Mouse (Mus musculus) hindbrain, embryonic 14.5 days (tissue): ENCODE measurements around the gene Dna2. TPM values are rescaled to one million over a fixed set of nuclear protein-coding genes. Genes with fewer than 3 reads are reported as not detected.

ENCODE experiments used
- ATAC-seq: fragments of 200-750 bp; cut with Nextera tagmentation; 2 replicates; pipeline ENCODE4 v1.8.0; 2017; ENCODE audit warnings: moderate number of reproducible peaks, mild to moderate bottlenecking, moderate TSS enrichment, moderate library complexity; ENCODE audit not compliant: low FRiP score
- DNase-seq: peaks from one replicate; pipeline ENCODE4 v3.0.0-alpha.2; 2015; ENCODE audit warnings: low spot score
- H3K27ac ChIP-seq: fragments of 300-500 bp; sonication (generic); 2 replicates; pipeline ENCODE4 v1.5.1; 2014; ENCODE audit warnings: mild to moderate bottlenecking, moderate library complexity
- H3K27me3 ChIP-seq: fragments of 300-500 bp; sonication (generic); 2 replicates; pipeline ENCODE4 v1.6.1; 2014; ENCODE audit warnings: mild to moderate bottlenecking, low read length, mixed read lengths; ENCODE audit not compliant: control insufficient read depth, insufficient read depth
- H3K36me3 ChIP-seq: fragments of 300-500 bp; sonication (generic); replicated peaks from 2 replicates; pipeline ENCODE4 v1.6.1; 2014; ENCODE audit not compliant: control insufficient read depth, insufficient read depth
- H3K4me1 ChIP-seq: fragments of 300-500 bp; sonication (generic); replicated peaks from 2 replicates; pipeline ENCODE4 v1.6.1; 2014; ENCODE audit warnings: antibody characterized with exemption, low read length, mixed read lengths; ENCODE audit not compliant: control insufficient read depth, insufficient read depth
- H3K4me2 ChIP-seq: fragments of 300-500 bp; sonication (generic); replicated peaks from 2 replicates; pipeline ENCODE4 v1.6.1; 2014; ENCODE audit warnings: mild to moderate bottlenecking, moderate library complexity
- H3K4me3 ChIP-seq: fragments of 300-500 bp; sonication (generic); replicated peaks from 2 replicates; pipeline ENCODE4 v1.5.1; 2014; ENCODE audit warnings: mild to moderate bottlenecking, low read length
- H3K9ac ChIP-seq: fragments of 300-500 bp; sonication (generic); 2 replicates; pipeline ENCODE4 v1.6.1; 2014
- H3K9me3 ChIP-seq: fragments of 300-500 bp; sonication (generic); 2 replicates; pipeline ENCODE4 v1.6.1; 2016; ENCODE audit warnings: low read length; ENCODE audit not compliant: control insufficient read depth
- WGBS: fragments of 180-500 bp; shearing (Covaris S2); extraction: QIAGEN DNeasy Blood & Tissue Kit; methylation state at CpG from one replicate; pipeline ENCODE4 v1.1.7; 2014; 5-methylcytosine and 5-hydroxymethylcytosine counted together
- polyA plus RNA-seq: library from polyadenylated mRNA; unstranded; fragments of >200 nt; fragmentation: Nextera tagmentation; extraction: Ambion mirVana; gene quantifications from 2 replicates; pipeline ENCODE4 v1.2.1, GENCODE M21; 2014

Gene Dna2
- polyA plus RNA-seq, 1 experiment from 2014 or later, result 3.1 TPM

DNA sequence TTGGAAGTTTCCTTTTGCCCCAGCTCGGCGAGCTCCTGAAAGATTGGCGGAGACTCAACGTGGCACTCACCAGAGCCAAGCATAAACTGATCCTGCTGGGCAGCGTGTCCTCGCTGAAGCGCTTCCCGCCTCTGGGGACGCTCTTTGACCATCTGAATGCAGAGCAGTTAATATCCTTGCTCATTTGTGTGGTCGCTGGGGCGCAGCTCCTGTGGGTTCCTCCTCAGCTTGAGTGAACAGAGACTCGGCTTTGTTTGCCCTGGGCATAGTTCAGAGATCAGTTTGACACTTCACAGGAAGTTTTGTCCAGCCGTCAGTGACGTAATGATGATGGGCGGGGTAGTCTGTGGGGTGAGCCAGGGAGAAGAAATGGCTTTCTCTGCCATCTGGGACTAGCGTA lies 25.0 kb downstream of the Dna2 start:
- no peak; the same call in 1 of the 2 replicates for ATAC-seq

DNA sequence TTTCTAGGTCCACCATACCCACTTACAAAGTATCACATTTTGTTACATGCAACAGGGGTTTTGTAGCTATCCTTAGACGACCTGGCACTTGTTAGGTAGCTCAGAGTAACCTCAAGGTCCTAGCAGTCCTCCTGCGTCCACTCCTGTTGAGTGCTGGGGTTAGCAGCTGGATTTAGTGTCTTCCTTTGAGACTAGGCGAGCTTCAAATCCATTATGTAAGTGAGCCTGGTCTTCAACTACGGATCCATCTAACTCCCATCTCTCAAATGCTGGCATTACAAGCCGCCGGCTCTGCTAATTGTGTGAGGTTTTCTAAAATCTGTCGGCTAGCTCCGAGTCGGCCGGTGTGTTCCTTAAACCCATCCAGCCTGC lies 32.8 kb downstream of the Dna2 start:
- 8% methylated on average over 10 of the region's 10 CpGs for WGBS
- no peaks in the 10 kb centered on the region for H3K9me3 ChIP-seq
- peak overlapping the region; percentile 71 for H3K4me3 ChIP-seq
- no peak for DNase-seq
- H3K36me3 ChIP-seq, result peaks cover 22% of the 10 kb centered on the region
- H3K4me2 ChIP-seq, result peak overlapping the region; percentile 59
- H3K27ac ChIP-seq, result peak overlapping the region; percentile 92
- H3K27me3 ChIP-seq, result no peaks in the 10 kb centered on the region
- H3K4me1 ChIP-seq, result peaks cover 11% of the 10 kb centered on the region; the same call in 1 of the 2 replicates
- peak overlapping the region; percentile 80 for H3K9ac ChIP-seq
- ATAC-seq, result peak; percentile 17; the same call in 1 of the 2 replicates

More for the DNA sequence above, 25.0 kb downstream of the Dna2 start:
- WGBS, result 45% methylated on average over 16 of the region's 16 CpGs
- no peak overlapping the region for H3K9ac ChIP-seq
- no peak overlapping the region for H3K4me3 ChIP-seq
- DNase-seq, result no peak
- peaks cover 21% of the 10 kb centered on the region for H3K36me3 ChIP-seq
- H3K27ac ChIP-seq, result no peak overlapping the region
- H3K4me1 ChIP-seq, result no peaks in the 10 kb centered on the region
- H3K4me2 ChIP-seq, result no peak overlapping the region
- no peaks in the 10 kb centered on the region for H3K9me3 ChIP-seq
- H3K27me3 ChIP-seq, result no peaks in the 10 kb centered on the region

DNA sequence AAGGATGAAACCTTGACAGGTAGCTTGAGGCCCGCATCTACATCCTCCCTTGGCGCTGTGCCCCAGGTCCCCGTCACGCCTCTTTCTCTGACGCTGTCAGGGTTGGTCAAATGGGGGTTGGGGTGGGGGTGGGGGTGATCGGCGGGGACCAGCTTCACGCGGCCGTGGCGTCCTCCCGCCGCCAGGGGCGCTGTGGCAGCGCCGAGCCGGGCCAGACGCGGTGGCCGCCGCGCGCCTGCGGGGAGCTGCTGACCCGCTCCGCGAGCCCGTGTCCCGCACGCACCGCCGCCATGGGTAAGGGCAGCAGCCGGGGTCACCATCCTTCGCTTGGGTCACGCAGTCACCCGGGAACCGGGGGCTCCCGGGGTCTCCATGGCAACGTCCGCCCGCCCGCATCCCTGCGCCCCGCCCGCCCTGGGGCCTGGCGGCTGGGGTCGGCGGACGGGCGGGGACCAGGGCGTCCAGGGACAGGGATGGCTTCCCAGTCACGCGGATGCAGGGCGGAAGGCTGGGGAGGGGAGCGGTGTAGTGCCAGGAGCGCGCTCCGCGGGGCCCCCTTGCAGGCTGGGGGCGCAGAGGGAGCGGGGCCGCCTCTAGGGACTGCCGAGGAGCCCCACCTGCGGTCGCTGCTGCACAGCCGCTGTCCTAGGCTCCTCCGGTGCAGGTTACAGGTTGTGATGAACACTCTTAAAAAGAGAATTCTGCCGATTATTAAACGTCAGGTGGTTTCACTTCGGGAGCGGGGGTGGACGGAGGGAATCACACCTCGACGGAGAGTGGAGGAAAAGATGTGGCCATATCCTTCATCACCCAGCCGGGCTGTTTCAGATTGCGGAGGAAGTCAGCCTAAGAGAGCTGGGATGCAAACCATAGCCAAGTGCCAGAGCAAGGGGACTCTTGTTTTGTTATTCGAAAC lies 33.5 kb downstream of the Dna2 start, which contains the start of gene Rufy2:
Gene Rufy2, plus strand, starts transcription at position 185 of the 916 bp plus-strand sequence.
- no peaks in the 10 kb centered on the region for H3K27me3 ChIP-seq
- peak; percentile 92 for DNase-seq
- H3K4me2 ChIP-seq, result peak within 1 kb of the TSS; percentile 59
- under 1% methylated on average over 77 of the region's 77 CpGs for WGBS
- peaks cover 11% of the 10 kb centered on the region; the same call in 1 of the 2 replicates for H3K4me1 ChIP-seq
- peak within 1 kb of the TSS; percentile 92 for H3K27ac ChIP-seq
- peak; percentile 93 for ATAC-seq
- H3K9ac ChIP-seq, result peak within 1 kb of the TSS; percentile 80
- peaks cover 28% of the 10 kb centered on the region for H3K36me3 ChIP-seq
- H3K4me3 ChIP-seq, result peak within 1 kb of the TSS; percentile 71
- no peaks in the 10 kb centered on the region for H3K9me3 ChIP-seq

DNA sequence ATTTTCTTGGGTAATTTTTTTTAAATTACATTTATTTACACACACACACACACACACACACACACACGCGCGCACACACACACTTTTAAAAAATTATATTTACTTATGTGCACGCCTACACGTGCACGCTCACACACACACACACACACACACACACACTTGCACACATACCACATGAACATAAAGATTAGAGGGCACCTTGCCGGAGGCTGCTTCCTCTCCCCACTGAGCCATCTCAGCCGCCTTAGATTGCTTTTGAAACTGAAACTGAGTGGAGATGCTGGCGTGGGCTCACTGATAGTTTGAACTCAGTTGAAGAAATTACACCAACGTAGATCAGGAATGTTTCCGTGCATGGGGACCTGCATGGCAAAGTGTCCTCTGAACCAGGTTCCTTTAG lies 37.2 kb downstream of the Dna2 start:
- H3K9ac ChIP-seq, result no peak overlapping the region
- DNase-seq (no peak), ATAC-seq (no peak)
- H3K4me1 ChIP-seq, result peaks cover 11% of the 10 kb centered on the region; the same call in 1 of the 2 replicates
- no peak overlapping the region for H3K4me2 ChIP-seq
- H3K9me3 ChIP-seq, result no peaks in the 10 kb centered on the region
- H3K4me3 ChIP-seq, result no peak overlapping the region
- 95% methylated on average over 11 of the region's 11 CpGs for WGBS
- H3K27ac ChIP-seq, result no peak overlapping the region
- H3K36me3 ChIP-seq, result peaks cover 54% of the 10 kb centered on the region
- H3K27me3 ChIP-seq, result no peaks in the 10 kb centered on the region

DNA sequence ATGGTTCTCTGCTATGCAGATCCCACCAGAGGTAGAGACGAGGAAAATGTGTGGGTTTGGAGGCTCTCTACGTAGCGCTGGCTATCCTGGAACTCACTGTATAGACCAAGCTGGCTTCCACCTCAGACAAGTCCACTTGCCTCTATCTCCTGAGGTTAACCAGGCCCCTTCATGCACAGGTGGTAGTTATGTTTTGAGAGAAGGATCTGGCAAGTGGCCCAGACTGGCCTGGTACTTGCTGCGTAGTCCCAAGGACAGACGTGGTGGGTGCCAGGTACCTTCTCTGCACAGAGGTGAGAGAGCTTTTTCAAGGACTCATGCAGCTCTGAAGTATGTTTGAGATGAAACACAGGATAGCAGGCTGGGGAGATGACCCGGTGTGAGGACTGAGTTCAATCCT lies 37.7 kb downstream of the Dna2 start:
- Histone ChIP-seq H3K27me3 (no peaks in the 10 kb centered on the region), H3K9ac (no peak overlapping the region), H3K4me2 (no peak overlapping the region), H3K36me3 (peaks cover 58% of the 10 kb centered on the region), H3K4me3 (no peak overlapping the region), H3K4me1 (peaks cover 11% of the 10 kb centered on the region; the same call in 1 of the 2 replicates), H3K9me3 (no peaks in the 10 kb centered on the region), H3K27ac (no peak overlapping the region)
- DNase-seq, result no peak
- no peak for ATAC-seq
- WGBS, result 94% methylated on average over 6 of the region's 6 CpGs

DNA sequence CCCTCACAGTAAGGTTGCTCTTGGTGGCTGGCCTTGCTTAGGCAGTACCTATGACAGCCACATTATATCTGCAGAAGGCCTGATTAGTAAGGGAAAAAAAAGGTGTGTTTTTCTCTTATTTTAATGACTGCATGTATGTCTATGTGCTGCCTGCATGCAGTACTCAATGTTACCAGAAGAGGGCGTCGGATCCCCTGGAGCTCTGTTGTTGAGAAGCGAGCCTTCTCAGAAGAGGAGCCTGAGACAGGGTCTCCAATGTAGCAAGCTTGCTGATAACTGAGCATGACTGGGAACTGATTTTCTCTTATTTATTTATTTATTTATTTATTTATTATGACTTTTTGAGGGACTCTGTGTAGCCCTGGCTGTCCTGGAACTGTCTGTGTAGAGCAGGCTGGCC lies 40.5 kb downstream of the Dna2 start:
- H3K27ac ChIP-seq, result no peak overlapping the region
- H3K36me3 ChIP-seq, result peaks cover 86% of the 10 kb centered on the region

DNA sequence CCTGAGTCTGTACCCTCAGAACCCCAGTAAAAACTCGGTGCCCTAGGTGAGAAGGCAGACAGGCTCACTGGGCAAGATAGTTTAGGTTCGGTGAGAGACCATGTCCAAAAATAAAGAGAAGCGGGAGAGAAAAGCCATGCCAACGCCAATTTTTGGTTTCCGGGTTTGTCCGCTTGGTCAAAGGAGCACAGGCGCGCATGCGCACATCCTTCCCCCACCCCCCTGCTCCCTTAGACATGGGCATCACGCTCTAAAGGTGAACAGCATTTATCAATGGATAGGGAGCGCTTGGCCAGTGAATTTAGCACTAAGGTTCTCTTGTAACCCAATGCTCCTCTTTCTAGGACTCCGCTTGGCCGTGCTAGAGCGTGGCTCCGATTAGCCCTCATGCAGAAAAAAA lies 43.8 kb downstream of the Dna2 start:
- peaks cover 86% of the 10 kb centered on the region for H3K36me3 ChIP-seq
- H3K27me3 ChIP-seq, result no peaks in the 10 kb centered on the region
- 93% methylated on average over 15 of the region's 15 CpGs for WGBS
- no peak overlapping the region for H3K4me3 ChIP-seq
- H3K27ac ChIP-seq, result no peak overlapping the region
- H3K4me1 ChIP-seq, result no peaks in the 10 kb centered on the region
- no peak overlapping the region for H3K4me2 ChIP-seq
- no peak for ATAC-seq
- H3K9ac ChIP-seq, result no peak overlapping the region
- DNase-seq, result no peak
- no peaks in the 10 kb centered on the region for H3K9me3 ChIP-seq

More for the DNA sequence above, 40.5 kb downstream of the Dna2 start:
- Histone ChIP-seq H3K27me3 (no peaks in the 10 kb centered on the region), H3K4me1 (no peaks in the 10 kb centered on the region), H3K4me3 (no peak overlapping the region), H3K4me2 (no peak overlapping the region), H3K9me3 (no peaks in the 10 kb centered on the region), H3K9ac (no peak overlapping the region)
- WGBS, result 26% methylated on average over 3 of the region's 3 CpGs
- no peak for DNase-seq
- ATAC-seq, result no peak

DNA sequence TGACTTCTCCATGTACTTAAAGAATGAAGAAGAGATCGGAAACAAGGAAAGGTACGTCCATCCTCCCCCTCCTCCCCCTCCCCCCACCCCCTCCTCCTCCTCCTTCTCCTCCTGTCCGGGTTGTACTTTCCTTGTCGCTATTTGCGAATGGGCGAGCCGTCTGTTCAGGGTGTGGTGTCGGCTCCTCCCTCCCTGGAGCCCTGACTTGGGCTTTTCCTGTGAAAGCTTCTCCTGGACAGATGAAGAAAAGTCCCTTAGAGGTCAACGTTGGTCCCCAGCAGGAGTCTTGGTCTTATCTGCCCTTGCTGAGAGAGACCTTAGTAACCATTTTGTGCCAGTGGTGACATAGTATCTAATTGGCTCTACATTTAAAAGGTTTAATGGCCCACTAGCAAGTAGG lies 47.2 kb downstream of the Dna2 start:
- Histone ChIP-seq H3K27me3 (no peaks in the 10 kb centered on the region), H3K4me2 (no peak overlapping the region), H3K4me3 (no peak overlapping the region), H3K9me3 (no peaks in the 10 kb centered on the region), H3K9ac (no peak overlapping the region), H3K36me3 (peaks cover 95% of the 10 kb centered on the region), H3K27ac (no peak overlapping the region), H3K4me1 (no peaks in the 10 kb centered on the region)
- DNase-seq, result no peak
- 91% methylated on average over 8 of the region's 9 CpGs for WGBS
- no peak for ATAC-seq

DNA sequence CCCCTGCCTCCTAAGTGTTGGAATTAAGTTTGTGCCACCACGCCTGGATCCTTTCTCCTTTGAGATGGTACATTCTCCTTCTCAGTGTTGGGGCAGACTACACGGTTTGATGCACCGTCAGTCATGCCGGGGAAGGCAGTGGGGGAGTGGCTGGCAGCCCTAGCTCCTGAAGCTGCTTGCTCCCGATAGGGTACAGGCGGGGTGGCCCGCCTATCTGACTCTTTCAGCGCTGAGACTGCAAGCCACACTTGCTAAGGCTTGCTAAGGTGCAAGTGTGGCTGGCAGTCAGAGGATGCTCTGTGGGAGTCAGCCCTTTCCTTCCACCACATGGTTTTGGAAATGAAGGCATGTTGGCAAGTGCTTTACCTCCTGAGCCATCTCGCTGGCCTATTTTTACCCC lies 53.8 kb downstream of the Dna2 start:
- Histone ChIP-seq H3K9ac (no peak overlapping the region), H3K27ac (no peak overlapping the region), H3K4me3 (no peak overlapping the region), H3K9me3 (no peaks in the 10 kb centered on the region), H3K4me1 (no peaks in the 10 kb centered on the region), H3K27me3 (no peaks in the 10 kb centered on the region), H3K4me2 (no peak overlapping the region), H3K36me3 (peaks cover 96% of the 10 kb centered on the region)
- ATAC-seq (no peak), DNase-seq (no peak)
- 65% methylated on average over 9 of the region's 9 CpGs for WGBS
